Mouse (Mus musculus): ENCODE data around the gene Gm10273.

Gene Gm10273

GRCm38 (mm10) chr10:59402899-59403792, 7.7 kb downstream of the Gm10273 start, which contains the start of gene Pla2g12b:
TSS of gene Pla2g12b (plus strand) at chr10:59403660.
- DNase-seq (ENCODE audit: low spot score in 2 of 2): no peak

- DNase-seq (ENCODE audit: low spot score in 2 of 2): no peak
Observed at GRCm38 (mm10) chr10:59403793-59404149, 8.3 kb downstream of the Gm10273 start.

DNA sequence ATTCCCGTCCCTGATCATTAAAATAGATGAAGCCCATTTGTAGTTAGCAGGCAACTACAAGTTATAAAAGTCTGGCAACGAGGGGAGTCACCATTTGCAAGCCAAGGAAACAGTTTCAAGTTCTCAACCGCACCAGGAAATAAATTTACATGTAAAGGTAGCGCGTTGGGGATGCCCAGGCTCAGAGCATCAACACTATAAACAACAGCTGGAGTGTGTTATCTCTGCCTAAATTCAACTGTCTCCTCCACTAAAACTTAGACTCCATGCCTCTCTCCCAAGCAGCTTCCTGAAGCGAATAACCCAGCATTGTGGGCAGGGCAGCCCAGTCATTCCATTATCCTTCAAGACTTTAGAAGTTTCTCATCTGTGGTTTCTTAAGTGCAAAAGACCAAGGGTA, 13.1 kb downstream of the Gm10273 start:
- DNase-seq (ENCODE audit: low spot score in 2 of 2): no peak

DNA sequence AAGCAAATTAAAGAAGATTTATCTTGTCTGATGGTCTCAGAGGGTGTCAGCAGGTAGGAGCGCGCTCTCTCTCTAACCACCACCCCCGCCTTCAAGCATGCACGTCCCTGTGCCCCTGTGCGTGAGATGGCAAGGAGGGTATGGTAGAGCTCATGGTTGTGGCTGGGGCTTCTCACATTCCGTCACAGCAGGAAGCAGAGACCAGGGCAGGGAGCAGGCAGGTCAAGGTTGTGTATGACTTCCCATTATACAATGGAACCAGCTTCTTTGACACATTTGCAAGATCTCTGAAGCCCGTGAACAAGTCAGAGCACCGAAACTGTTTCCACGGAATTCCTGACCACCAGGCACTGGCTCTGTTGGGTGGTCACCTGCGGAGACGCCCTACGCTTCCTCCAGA, 14.8 kb downstream of the Gm10273 start:
- DNase-seq (ENCODE audit: low spot score in 2 of 2): no peak

GRCm38 (mm10) chr10:59413711-59414110, 18.3 kb downstream of the Gm10273 start:
- no peak for DNase-seq (ENCODE audit: low spot score in 2 of 2)

- no peak for DNase-seq (ENCODE audit: low spot score in 2 of 2)
Observed at GRCm38 (mm10) chr10:59416623-59417022, 21.2 kb downstream of the Gm10273 start.

GRCm38 (mm10) chr10:59419516-59419915, 24.1 kb downstream of the Gm10273 start:
- DNase-seq (ENCODE audit: low spot score in 2 of 2): no peak

- no peak for DNase-seq (ENCODE audit: low spot score in 2 of 2)
Observed at GRCm38 (mm10) chr10:59424453-59424852, 29.0 kb downstream of the Gm10273 start.

DNA sequence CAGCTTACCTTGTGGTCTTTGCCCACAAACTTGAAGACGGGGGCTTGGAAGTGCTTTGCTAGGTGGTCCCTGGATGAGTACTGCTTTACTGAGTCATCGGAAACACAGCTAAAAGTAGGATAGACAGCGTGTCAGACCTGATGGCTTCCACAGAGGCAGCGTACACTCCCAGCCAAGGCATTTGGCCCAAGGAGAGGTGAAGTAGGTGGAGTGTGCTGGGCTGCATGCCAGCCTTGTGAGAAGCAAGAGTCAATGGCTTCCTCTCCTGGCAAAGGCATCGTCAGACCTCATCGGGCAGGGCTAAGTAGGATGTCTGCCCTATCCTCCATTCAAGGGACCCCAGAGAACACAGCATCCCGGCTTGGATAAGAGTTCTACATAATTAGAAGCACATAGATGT, 29.9 kb downstream of the Gm10273 start:
- no peak for DNase-seq (ENCODE audit: low spot score in 2 of 2)

GRCm38 (mm10) chr10:59426371-59426770, 30.9 kb downstream of the Gm10273 start:
- DNase-seq (ENCODE audit: low spot score in 2 of 2): no peak

- DNase-seq (ENCODE audit: low spot score in 2 of 2): no peak
Observed at GRCm38 (mm10) chr10:59429448-59430135, 34.2 kb downstream of the Gm10273 start.

DNA sequence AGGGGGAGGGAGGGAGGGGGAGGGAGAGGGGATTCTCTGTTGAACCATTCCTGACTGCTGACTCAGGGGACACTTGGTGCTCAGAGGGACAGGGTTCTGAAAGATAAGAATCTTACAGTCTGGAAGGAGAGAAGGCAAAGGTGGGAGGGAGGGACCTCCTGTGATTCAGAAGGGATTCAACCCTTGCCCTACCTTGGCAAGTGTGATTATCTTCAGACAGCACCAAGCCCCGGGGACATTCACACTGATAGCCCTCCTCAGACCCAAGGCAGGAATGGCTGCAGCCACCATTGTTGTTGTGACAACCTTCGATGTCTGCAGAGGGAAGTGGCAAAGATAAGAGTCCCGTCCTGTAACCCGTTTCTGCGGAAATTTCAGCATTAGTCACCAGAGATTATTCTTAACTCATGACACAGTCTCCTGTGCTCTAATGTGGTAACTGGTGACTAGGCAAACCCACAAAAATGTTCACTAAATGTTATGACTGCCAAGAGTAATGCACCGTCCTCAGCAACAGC, 35.3 kb downstream of the Gm10273 start:
- DNase-seq (ENCODE audit: low spot score in 2 of 2): no peak

GRCm38 (mm10) chr10:59435746-59436145, 40.3 kb downstream of the Gm10273 start:
- DNase-seq (ENCODE audit: low spot score in 2 of 2): no peak

DNA sequence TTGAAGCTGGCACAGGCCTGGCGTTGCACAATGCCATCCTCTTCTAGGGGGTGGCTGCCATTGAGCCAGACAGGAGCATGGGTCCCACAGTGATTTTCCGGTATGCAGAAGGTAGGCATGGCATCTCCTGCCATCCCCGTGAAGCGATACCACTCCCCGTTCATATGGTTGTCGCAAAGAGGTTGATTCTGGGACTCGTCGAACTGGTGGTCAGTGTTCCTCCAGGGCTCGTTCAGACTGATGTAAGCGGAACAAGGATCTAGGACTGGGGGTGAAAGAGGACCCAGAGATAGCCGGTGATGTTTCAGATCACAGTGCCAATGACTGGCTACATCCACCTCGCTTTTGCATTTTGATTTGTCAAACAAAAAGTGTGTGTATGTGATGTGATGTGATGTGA, 43.2 kb downstream of the Gm10273 start:
- no peak for DNase-seq (ENCODE audit: low spot score in 2 of 2)

- no peak for DNase-seq (ENCODE audit: low spot score in 2 of 2)
Observed at GRCm38 (mm10) chr10:59439508-59439931, 44.1 kb downstream of the Gm10273 start.

GRCm38 (mm10) chr10:59440177-59440576, 44.7 kb downstream of the Gm10273 start:
- DNase-seq (ENCODE audit: low spot score in 2 of 2): no peak

DNA sequence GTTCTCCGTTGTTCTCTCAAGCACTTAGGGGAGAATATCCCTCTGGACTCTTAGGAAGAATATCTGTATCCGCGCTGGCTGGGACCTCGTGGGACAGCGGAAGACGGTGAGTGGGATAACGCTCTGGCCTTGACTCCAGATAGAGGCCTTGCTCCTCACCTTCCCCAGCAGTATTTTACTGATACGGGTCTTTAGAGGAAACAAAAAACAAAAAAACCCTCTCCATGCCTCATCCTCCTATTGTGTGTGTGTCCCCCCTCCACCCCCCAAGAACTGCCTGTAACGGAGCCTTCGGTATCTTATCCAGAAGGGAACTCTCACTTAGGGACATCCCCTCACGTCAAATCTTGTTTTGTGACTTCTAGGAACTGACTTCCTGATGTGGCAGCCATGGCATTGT, 46.3 kb downstream of the Gm10273 start, which contains the start of gene Oit3:
Gene Oit3 (minus strand): TSS at position 44 of the 400 bp plus-strand sequence.
- no peak for DNase-seq (ENCODE audit: low spot score in 2 of 2)

GRCm38 (mm10) chr10:59443212-59443611, 47.8 kb downstream of the Gm10273 start:
- no peak for DNase-seq (ENCODE audit: low spot score in 2 of 2)

GRCm38 (mm10) chr10:59444106-59444505, 48.7 kb downstream of the Gm10273 start:
- no peak for DNase-seq (ENCODE audit: low spot score in 2 of 2)

DNA sequence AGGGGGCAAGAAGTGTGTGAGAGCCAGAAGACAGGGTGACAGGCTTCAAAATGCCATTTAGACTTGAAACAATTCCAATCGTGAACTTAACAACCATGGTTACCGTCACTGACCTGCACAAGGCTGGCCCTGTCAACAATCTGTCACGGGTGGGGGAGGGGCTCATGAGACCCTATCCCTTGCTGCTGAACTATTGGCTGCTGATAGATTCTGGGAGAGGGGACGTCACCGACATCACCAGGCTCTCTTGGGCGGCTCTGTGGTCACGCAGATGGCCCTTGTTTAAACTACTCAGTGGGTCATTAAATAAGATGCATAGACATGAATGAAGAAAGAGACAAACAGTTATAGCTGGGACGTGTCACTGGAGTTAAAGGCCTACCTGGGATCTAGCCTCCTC, 49.2 kb downstream of the Gm10273 start:
- no peak for DNase-seq (ENCODE audit: low spot score in 2 of 2)

Data from frontal cortex, postnatal 14 days (tissue).